Mouse (Mus musculus): ENCODE results near the gene Kank1. TPM values are rescaled to one million over a fixed set of nuclear protein-coding genes. Genes with fewer than 3 reads are reported as not detected.

Gene Kank1
- polyA plus RNA-seq, 1 experiment from 2014 or later: 81.5 TPM

- H3K9ac ChIP-seq: peak overlapping the region; percentile 44; the same call in 1 of the 2 replicates
- ATAC-seq (ENCODE audit: insufficient number of reproducible peaks, low FRiP score): peak; percentile 75
- H3K36me3 ChIP-seq: no peaks in the 10 kb centered on the region
- peak overlapping the region; percentile 29 for H3K4me3 ChIP-seq
- peaks cover 49% of the 10 kb centered on the region for H3K4me1 ChIP-seq (replicated peaks)
- no peaks in the 10 kb centered on the region for H3K27me3 ChIP-seq (replicated peaks)
- H3K4me2 ChIP-seq: peak overlapping the region; percentile 63
- WGBS: 6% methylated on average over 16 of the region's 16 CpGs
- H3K9me3 ChIP-seq (replicated peaks): no peaks in the 10 kb centered on the region
- H3K27ac ChIP-seq (ENCODE audit: poor library complexity, severe bottlenecking): peak overlapping the region; percentile 81
These were observed 107.0 kb downstream of the Kank1 start for GRCm38 (mm10) chr19:25343657-25344322.

GRCm38 (mm10) chr19:25344371-25344770, 107.6 kb downstream of the Kank1 start:
- 25% methylated on average over 6 of the region's 6 CpGs for WGBS
- peak overlapping the region; percentile 81 for H3K27ac ChIP-seq (ENCODE audit: poor library complexity, severe bottlenecking)
- no peaks in the 10 kb centered on the region for H3K9me3 ChIP-seq (replicated peaks)
- H3K27me3 ChIP-seq (replicated peaks): no peaks in the 10 kb centered on the region
- H3K4me2 ChIP-seq: peak overlapping the region; percentile 63
- no peaks in the 10 kb centered on the region for H3K36me3 ChIP-seq
- 0 out of 2 replicates have a peak overlapping the region, but pooled peaks have one; percentile 44 for H3K9ac ChIP-seq
- H3K4me1 ChIP-seq (replicated peaks): peaks cover 51% of the 10 kb centered on the region
- no peak for ATAC-seq (ENCODE audit: insufficient number of reproducible peaks, low FRiP score)
- H3K4me3 ChIP-seq: peak overlapping the region; percentile 29

- Histone ChIP-seq H3K36me3 (no peaks in the 10 kb centered on the region), H3K27me3 (replicated peaks) (no peaks in the 10 kb centered on the region), H3K4me2 (no peak overlapping the region), H3K27ac (ENCODE audit: poor library complexity, severe bottlenecking) (no peak overlapping the region), H3K4me3 (no peak overlapping the region), H3K9ac (no peak overlapping the region), H3K4me1 (replicated peaks) (peaks cover 50% of the 10 kb centered on the region), H3K9me3 (replicated peaks) (no peaks in the 10 kb centered on the region)
- no peak for ATAC-seq (ENCODE audit: insufficient number of reproducible peaks, low FRiP score)
- 80% methylated on average over 5 of the region's 5 CpGs for WGBS
These were observed 109.2 kb downstream of the Kank1 start for GRCm38 (mm10) chr19:25345972-25346371.

- Histone ChIP-seq H3K27me3 (replicated peaks) (no peaks in the 10 kb centered on the region), H3K9ac (no peak overlapping the region), H3K4me2 (no peak overlapping the region), H3K4me1 (replicated peaks) (peaks cover 62% of the 10 kb centered on the region), H3K36me3 (no peaks in the 10 kb centered on the region), H3K9me3 (replicated peaks) (no peaks in the 10 kb centered on the region), H3K27ac (ENCODE audit: poor library complexity, severe bottlenecking) (peak overlapping the region; percentile 89), H3K4me3 (no peak overlapping the region)
- ATAC-seq (ENCODE audit: insufficient number of reproducible peaks, low FRiP score): peak; percentile 83
- WGBS: 11% methylated on average over 5 of the region's 5 CpGs
These were observed 110.7 kb downstream of the Kank1 start for GRCm38 (mm10) chr19:25347515-25347914.

- ATAC-seq (ENCODE audit: insufficient number of reproducible peaks, low FRiP score): no peak
- no peaks in the 10 kb centered on the region for H3K9me3 ChIP-seq (replicated peaks)
- 69% methylated on average over 15 of the region's 15 CpGs for WGBS
- H3K4me1 ChIP-seq (replicated peaks): peaks cover 60% of the 10 kb centered on the region
- H3K27ac ChIP-seq (ENCODE audit: poor library complexity, severe bottlenecking): peak overlapping the region; percentile 37
- no peaks in the 10 kb centered on the region for H3K36me3 ChIP-seq
- no peak overlapping the region for H3K4me3 ChIP-seq
- no peak overlapping the region for H3K9ac ChIP-seq
- no peak overlapping the region for H3K4me2 ChIP-seq
- no peaks in the 10 kb centered on the region for H3K27me3 ChIP-seq (replicated peaks)
These were observed 114.6 kb downstream of the Kank1 start for GRCm38 (mm10) chr19:25351257-25351955.

GRCm38 (mm10) chr19:25357094-25357493, 120.3 kb downstream of the Kank1 start:
- Histone ChIP-seq H3K4me3 (no peak overlapping the region), H3K9me3 (replicated peaks) (no peaks in the 10 kb centered on the region), H3K27ac (ENCODE audit: poor library complexity, severe bottlenecking) (no peak overlapping the region), H3K27me3 (replicated peaks) (no peaks in the 10 kb centered on the region), H3K4me1 (replicated peaks) (peaks cover 67% of the 10 kb centered on the region), H3K4me2 (no peak overlapping the region), H3K36me3 (no peaks in the 10 kb centered on the region), H3K9ac (no peak overlapping the region)
- 71% methylated on average over 11 of the region's 11 CpGs for WGBS
- no peak for ATAC-seq (ENCODE audit: insufficient number of reproducible peaks, low FRiP score)

- Histone ChIP-seq H3K27me3 (replicated peaks) (no peaks in the 10 kb centered on the region), H3K36me3 (no peaks in the 10 kb centered on the region), H3K4me2 (no peak overlapping the region), H3K4me1 (replicated peaks) (peaks cover 65% of the 10 kb centered on the region), H3K4me3 (no peak overlapping the region), H3K9ac (no peak overlapping the region), H3K9me3 (replicated peaks) (no peaks in the 10 kb centered on the region), H3K27ac (ENCODE audit: poor library complexity, severe bottlenecking) (no peak overlapping the region)
- ATAC-seq (ENCODE audit: insufficient number of reproducible peaks, low FRiP score): no peak
- 55% methylated on average over 8 of the region's 8 CpGs for WGBS
These were observed 121.8 kb downstream of the Kank1 start for GRCm38 (mm10) chr19:25358486-25359120.

- no peak for ATAC-seq (ENCODE audit: insufficient number of reproducible peaks, low FRiP score)
- no peaks in the 10 kb centered on the region for H3K36me3 ChIP-seq
- no peak overlapping the region for H3K4me3 ChIP-seq
- peak overlapping the region; percentile 15 for H3K4me2 ChIP-seq
- H3K9ac ChIP-seq: peak overlapping the region; percentile 19; the same call in 1 of the 2 replicates
- no peaks in the 10 kb centered on the region for H3K9me3 ChIP-seq (replicated peaks)
- WGBS: 19% methylated on average over 9 of the region's 9 CpGs
- peaks cover 51% of the 10 kb centered on the region for H3K4me1 ChIP-seq (replicated peaks)
- no peaks in the 10 kb centered on the region for H3K27me3 ChIP-seq (replicated peaks)
- 0 out of 2 replicates have a peak overlapping the region, but pooled peaks have one; percentile 36 for H3K27ac ChIP-seq (ENCODE audit: poor library complexity, severe bottlenecking)
These were observed 123.8 kb downstream of the Kank1 start for GRCm38 (mm10) chr19:25360571-25361029.

GRCm38 (mm10) chr19:25361956-25362355, 125.2 kb downstream of the Kank1 start:
- no peaks in the 10 kb centered on the region for H3K9me3 ChIP-seq (replicated peaks)
- H3K4me2 ChIP-seq: peak overlapping the region; percentile 39; the same call in 1 of the 2 replicates
- H3K9ac ChIP-seq: no peak overlapping the region

GRCm38 (mm10) chr19:25365698-25366097, 128.9 kb downstream of the Kank1 start:
- Histone ChIP-seq H3K4me3 (no peak overlapping the region), H3K9ac (no peak overlapping the region), H3K27me3 (replicated peaks) (no peaks in the 10 kb centered on the region), H3K36me3 (no peaks in the 10 kb centered on the region), H3K4me1 (replicated peaks) (peaks cover 40% of the 10 kb centered on the region), H3K4me2 (no peak overlapping the region), H3K27ac (ENCODE audit: poor library complexity, severe bottlenecking) (no peak overlapping the region), H3K9me3 (replicated peaks) (no peaks in the 10 kb centered on the region)
- WGBS: 47% methylated on average over 5 of the region's 5 CpGs
- ATAC-seq (ENCODE audit: insufficient number of reproducible peaks, low FRiP score): no peak

More at GRCm38 (mm10) chr19:25361956-25362355, 125.2 kb downstream of the Kank1 start:
- ATAC-seq (ENCODE audit: insufficient number of reproducible peaks, low FRiP score): no peak
- H3K36me3 ChIP-seq: no peaks in the 10 kb centered on the region
- H3K4me1 ChIP-seq (replicated peaks): peaks cover 51% of the 10 kb centered on the region
- no peak overlapping the region; the same call in 1 of the 2 replicates for H3K27ac ChIP-seq (ENCODE audit: poor library complexity, severe bottlenecking)
- no peaks in the 10 kb centered on the region for H3K27me3 ChIP-seq (replicated peaks)
- WGBS: 61% methylated on average over 7 of the region's 7 CpGs
- no peak overlapping the region for H3K4me3 ChIP-seq

GRCm38 (mm10) chr19:25366620-25367019, 129.8 kb downstream of the Kank1 start:
- no peak for ATAC-seq (ENCODE audit: insufficient number of reproducible peaks, low FRiP score)
- WGBS: 45% methylated on average over 12 of the region's 12 CpGs
- H3K27me3 ChIP-seq (replicated peaks): no peaks in the 10 kb centered on the region

More at GRCm38 (mm10) chr19:25366620-25367019, 129.8 kb downstream of the Kank1 start:
- no peak overlapping the region for H3K4me3 ChIP-seq
- no peak overlapping the region for H3K9ac ChIP-seq
- H3K4me2 ChIP-seq: no peak overlapping the region
- no peaks in the 10 kb centered on the region for H3K36me3 ChIP-seq
- H3K9me3 ChIP-seq (replicated peaks): no peaks in the 10 kb centered on the region
- H3K4me1 ChIP-seq (replicated peaks): peaks cover 30% of the 10 kb centered on the region
- no peak overlapping the region for H3K27ac ChIP-seq (ENCODE audit: poor library complexity, severe bottlenecking)
